Mouse (Mus musculus): ENCODE data around the gene Trim8. TPM values are rescaled to one million over a fixed set of nuclear protein-coding genes. Genes with fewer than 3 reads are reported as not detected.

Trim8 gene
- total and polyA plus RNA-seq, 2 experiments from 2014 or later, result 14.3 to 35.9 TPM

GRCm38 (mm10) chr19:46497230-46497629, 4.3 kb upstream of the Trim8 start:
- Histone ChIP-seq H3K4me2 (ENCODE audit: low read depth, low read length) (no peak overlapping the region), H3K9me3 (replicated peaks; ENCODE audit: control insufficient read depth, low read length) (no peaks in the 10 kb centered on the region), H3K9ac (replicated peaks; ENCODE audit: low read depth, low read length) (no peak overlapping the region), H3K27me3 (ENCODE audit: control insufficient read depth, insufficient read depth, low read length) (no peaks in the 10 kb centered on the region), H3K4me3 (ENCODE audit: low read depth, low read length) (no peak overlapping the region), H3K36me3 (replicated peaks; ENCODE audit: control insufficient read depth, insufficient read depth, low read length) (no peaks in the 10 kb centered on the region), H3K27ac (ENCODE audit: low read depth) (no peak overlapping the region), H3K4me1 (ENCODE audit: control insufficient read depth, insufficient read depth) (no peaks in the 10 kb centered on the region)
- 60% methylated on average over 2 of the region's 2 CpGs for WGBS
- DNase-seq (ENCODE audit: low spot score) (no peak), ATAC-seq (ENCODE audit: insufficient read depth, low read depth) (no peak)
- TF ChIP-seq EP300 (IDR thresholded peaks at IDR 0.05; ENCODE audit: low read depth), result no peak
- TF ChIP-seq CTCF (IDR thresholded peaks at IDR 0.05; ENCODE audit: low read depth), result no peak

- Histone ChIP-seq H3K9me3 (replicated peaks; ENCODE audit: control insufficient read depth, low read length) (no peaks in the 10 kb centered on the region), H3K27ac (ENCODE audit: low read depth) (peak overlapping the region; percentile 80), H3K4me1 (ENCODE audit: control insufficient read depth, insufficient read depth) (no peaks in the 10 kb centered on the region), H3K4me3 (ENCODE audit: low read depth, low read length) (peak overlapping the region; percentile 93), H3K36me3 (replicated peaks; ENCODE audit: control insufficient read depth, insufficient read depth, low read length) (no peaks in the 10 kb centered on the region), H3K9ac (replicated peaks; ENCODE audit: low read depth, low read length) (0 out of 2 replicates have a peak overlapping the region, but pooled peaks have one; percentile 34), H3K27me3 (ENCODE audit: control insufficient read depth, insufficient read depth, low read length) (no peaks in the 10 kb centered on the region), H3K4me2 (ENCODE audit: low read depth, low read length) (peak overlapping the region; percentile 85)
- DNase-seq (ENCODE audit: low spot score) (no peak), ATAC-seq (ENCODE audit: insufficient read depth, low read depth) (no peak)
- TF ChIP-seq CTCF (IDR thresholded peaks at IDR 0.05; ENCODE audit: low read depth), result no peak
- TF ChIP-seq EP300 (IDR thresholded peaks at IDR 0.05; ENCODE audit: low read depth), result no peak
- WGBS, result 4% methylated on average over 3 of the region's 3 CpGs
Observed at GRCm38 (mm10) chr19:46499539-46499835, 2.0 kb upstream of the Trim8 start.

- peak overlapping the region; percentile 99 for H3K9ac ChIP-seq (replicated peaks; ENCODE audit: low read depth, low read length)
- no peaks in the 10 kb centered on the region for H3K36me3 ChIP-seq (replicated peaks; ENCODE audit: control insufficient read depth, insufficient read depth, low read length)
- TF ChIP-seq EP300 (IDR thresholded peaks at IDR 0.05; ENCODE audit: low read depth), result peak; percentile 70
- TF ChIP-seq CTCF (IDR thresholded peaks at IDR 0.05; ENCODE audit: low read depth), result no peak
- ATAC-seq (ENCODE audit: insufficient read depth, low read depth) (peak; percentile 73), DNase-seq (ENCODE audit: low spot score) (peak; percentile 100)
- under 1% methylated on average over 52 of the region's 52 CpGs for WGBS
- peak overlapping the region; percentile 85 for H3K4me2 ChIP-seq (ENCODE audit: low read depth, low read length)
- no peaks in the 10 kb centered on the region for H3K27me3 ChIP-seq (ENCODE audit: control insufficient read depth, insufficient read depth, low read length)
- H3K9me3 ChIP-seq (replicated peaks; ENCODE audit: control insufficient read depth, low read length), result no peaks in the 10 kb centered on the region
- H3K27ac ChIP-seq (ENCODE audit: low read depth), result peak overlapping the region; percentile 100
- peaks cover 3% of the 10 kb centered on the region for H3K4me1 ChIP-seq (ENCODE audit: control insufficient read depth, insufficient read depth)
- H3K4me3 ChIP-seq (ENCODE audit: low read depth, low read length), result peak overlapping the region; percentile 93
Observed at GRCm38 (mm10) chr19:46499836-46500580, 1.5 kb upstream of the Trim8 start.

GRCm38 (mm10) chr19:46500581-46501341, 741 bp upstream of the Trim8 start:
- no peaks in the 10 kb centered on the region for H3K9me3 ChIP-seq (replicated peaks; ENCODE audit: control insufficient read depth, low read length)
- H3K36me3 ChIP-seq (replicated peaks; ENCODE audit: control insufficient read depth, insufficient read depth, low read length), result 0 out of 2 replicates have a peak, but pooled peaks cover 6% of the 10 kb centered on the region
- 0% methylated on average over 45 of the region's 50 CpGs for WGBS
- no peak for DNase-seq (ENCODE audit: low spot score)
- TF ChIP-seq CTCF (IDR thresholded peaks at IDR 0.05; ENCODE audit: low read depth) (no peak), EP300 (IDR thresholded peaks at IDR 0.05; ENCODE audit: low read depth) (no peak)
- peak overlapping the region; percentile 99 for H3K9ac ChIP-seq (replicated peaks; ENCODE audit: low read depth, low read length)
- H3K4me1 ChIP-seq (ENCODE audit: control insufficient read depth, insufficient read depth), result peaks cover 11% of the 10 kb centered on the region
- H3K4me3 ChIP-seq (ENCODE audit: low read depth, low read length), result peak overlapping the region; percentile 93
- ATAC-seq (ENCODE audit: insufficient read depth, low read depth), result peak; percentile 4
- H3K4me2 ChIP-seq (ENCODE audit: low read depth, low read length), result peak overlapping the region; percentile 85
- peak overlapping the region; percentile 100 for H3K27ac ChIP-seq (ENCODE audit: low read depth)
- no peaks in the 10 kb centered on the region for H3K27me3 ChIP-seq (ENCODE audit: control insufficient read depth, insufficient read depth, low read length)

- peak overlapping the region; percentile 85 for H3K4me2 ChIP-seq (ENCODE audit: low read depth, low read length)
- no peak for TF ChIP-seq EP300 (IDR thresholded peaks at IDR 0.05; ENCODE audit: low read depth)
- no peak for TF ChIP-seq CTCF (IDR thresholded peaks at IDR 0.05; ENCODE audit: low read depth)
- H3K4me3 ChIP-seq (ENCODE audit: low read depth, low read length), result peak overlapping the region; percentile 93
- H3K9ac ChIP-seq (replicated peaks; ENCODE audit: low read depth, low read length), result peak overlapping the region; percentile 99
- H3K4me1 ChIP-seq (ENCODE audit: control insufficient read depth, insufficient read depth), result peaks cover 23% of the 10 kb centered on the region
- H3K27me3 ChIP-seq (ENCODE audit: control insufficient read depth, insufficient read depth, low read length), result no peaks in the 10 kb centered on the region
- ATAC-seq (ENCODE audit: insufficient read depth, low read depth) (peak; percentile 19), DNase-seq (ENCODE audit: low spot score) (peak; percentile 77)
- H3K36me3 ChIP-seq (replicated peaks; ENCODE audit: control insufficient read depth, insufficient read depth, low read length), result peaks cover 18% of the 10 kb centered on the region; the same call in 1 of the 2 replicates
- H3K9me3 ChIP-seq (replicated peaks; ENCODE audit: control insufficient read depth, low read length), result no peaks in the 10 kb centered on the region
- under 1% methylated on average over 34 of the region's 46 CpGs for WGBS
- peak overlapping the region; percentile 100 for H3K27ac ChIP-seq (ENCODE audit: low read depth)
Observed at GRCm38 (mm10) chr19:46502069-46502455, 560 bp downstream of the Trim8 start.
